Mouse (Mus musculus) ES-Bruce4 (cell line): Measurements from ENCODE around the gene Nyx. TPM values are rescaled to one million over a fixed set of nuclear protein-coding genes. Genes with fewer than 3 reads are reported as not detected.

Source experiments
- H3K27ac ChIP-seq: 2 replicates; pipeline ENCODE4 v1.5.1; 2012; ENCODE audit warnings: low read length, inconsistent platforms; ENCODE audit not compliant: insufficient read depth
- H3K27me3 ChIP-seq: 2 replicates; pipeline ENCODE4 v1.6.1; 2012; ENCODE audit warnings: mild to moderate bottlenecking, low read length, inconsistent platforms; ENCODE audit not compliant: control insufficient read depth, poor library complexity, insufficient read depth, severe bottlenecking
- H3K36me3 ChIP-seq: 2 replicates; pipeline ENCODE4 v1.6.1; 2012; ENCODE audit warnings: inconsistent platforms, mild to moderate bottlenecking, low read length, moderate library complexity; ENCODE audit not compliant: control insufficient read depth, poor library complexity, insufficient read depth, severe bottlenecking
- H3K4me1 ChIP-seq: one replicate; pipeline ENCODE4 v1.8.1; 2011; ENCODE audit warnings: low read length; ENCODE audit not compliant: control insufficient read depth, insufficient read depth
- H3K4me3 ChIP-seq: 2 replicates; pipeline ENCODE4 v1.5.1; 2011; ENCODE audit warnings: low read depth, mild to moderate bottlenecking, low read length
- H3K9ac ChIP-seq: 2 replicates; pipeline ENCODE4 v1.6.1; 2012; ENCODE audit warnings: low read depth, mild to moderate bottlenecking, inconsistent platforms; ENCODE audit not compliant: poor library complexity, severe bottlenecking
- H3K9me3 ChIP-seq: replicated peaks from 2 replicates; pipeline ENCODE4 v1.6.1; 2012; ENCODE audit warnings: mild to moderate bottlenecking, low read length, inconsistent platforms; ENCODE audit not compliant: control insufficient read depth, poor library complexity, insufficient read depth, severe bottlenecking
- CTCF ChIP-seq: IDR thresholded peaks from one replicate; pipeline ENCODE4 v1.8.1; 2011; ENCODE audit warnings: low read depth, low read length
- EP300 ChIP-seq: IDR thresholded peaks from 2 replicates; pipeline ENCODE4 v1.6.1; 2011; ENCODE audit warnings: low read depth, low read length; ENCODE audit not compliant: insufficient read depth
- POLR2A ChIP-seq: IDR thresholded peaks from one replicate; pipeline ENCODE4 v1.8.1; 2011; ENCODE audit warnings: low read length; ENCODE audit not compliant: insufficient read depth
- polyA plus RNA-seq: library from polyadenylated mRNA; stranded (reverse); fragments of >200 nt; gene quantifications from 2 replicates; pipeline ENCODE4 v1.2.4, GENCODE M21; 2011; ENCODE audit warnings: low read depth; ENCODE audit not compliant: missing spikeins, insufficient read depth, insufficient read length

The Nyx gene
- polyA plus RNA-seq, 1 experiment: not detected

DNA sequence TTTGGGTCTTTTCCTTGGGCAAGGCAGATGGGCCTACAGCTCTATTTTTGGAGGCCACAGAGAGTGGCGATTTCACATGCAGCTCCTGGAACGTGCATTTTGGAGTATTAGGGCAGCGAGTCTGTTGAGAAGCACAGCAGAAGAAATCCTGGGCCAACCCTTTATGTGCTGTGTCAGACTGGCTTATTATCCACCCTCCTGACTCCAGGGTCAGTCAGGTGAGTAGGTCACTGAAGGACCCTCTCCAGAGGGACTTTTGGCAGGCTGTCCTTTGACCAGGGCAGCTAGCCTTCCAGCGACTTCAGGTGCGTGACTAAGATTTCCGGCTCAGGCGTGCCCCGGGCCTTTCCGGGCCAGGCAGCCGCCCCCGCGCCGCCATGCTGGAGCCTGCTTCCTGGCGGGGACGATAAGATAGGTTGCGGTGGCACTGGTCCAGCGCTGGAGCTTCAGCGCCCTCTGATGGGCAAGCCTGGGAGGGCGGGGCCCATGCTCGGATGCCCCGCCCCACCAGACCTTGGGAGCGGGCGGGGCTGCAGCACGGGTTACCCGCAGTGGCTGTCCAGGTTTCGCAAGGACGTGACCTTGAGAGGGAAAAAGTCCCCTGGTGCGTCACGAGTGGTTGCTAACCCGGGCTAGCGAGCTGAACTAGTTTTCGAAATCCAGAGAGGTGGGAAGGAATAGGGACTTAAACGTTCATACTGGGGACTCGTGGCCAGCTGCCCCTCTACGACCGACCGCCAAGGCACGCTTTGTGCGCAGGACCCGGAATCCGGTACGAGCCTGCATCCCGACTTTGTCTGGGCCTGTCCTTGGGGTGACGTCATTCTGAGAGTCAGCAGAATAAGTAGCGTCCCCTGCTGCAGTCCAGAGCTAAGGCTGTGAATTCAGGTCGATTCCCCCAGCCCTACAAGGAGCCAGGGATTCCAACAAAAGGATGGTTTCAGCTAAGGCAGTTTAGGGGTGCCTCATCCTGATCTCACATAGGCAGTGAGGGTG, 4.3 kb upstream of the Nyx start:
- TF ChIP-seq CTCF (peak; percentile 51), EP300 (peak; percentile 61; the same call in 1 of the 2 replicates), POLR2A (no peak)
- no peaks in the 10 kb centered on the region for H3K27me3 ChIP-seq
- H3K9ac ChIP-seq: peak overlapping the region; percentile 68
- H3K27ac ChIP-seq: peak overlapping the region; percentile 90
- no peaks in the 10 kb centered on the region for H3K36me3 ChIP-seq
- no peaks in the 10 kb centered on the region for H3K9me3 ChIP-seq
- peak overlapping the region; percentile 67 for H3K4me3 ChIP-seq
- no peaks in the 10 kb centered on the region for H3K4me1 ChIP-seq

DNA sequence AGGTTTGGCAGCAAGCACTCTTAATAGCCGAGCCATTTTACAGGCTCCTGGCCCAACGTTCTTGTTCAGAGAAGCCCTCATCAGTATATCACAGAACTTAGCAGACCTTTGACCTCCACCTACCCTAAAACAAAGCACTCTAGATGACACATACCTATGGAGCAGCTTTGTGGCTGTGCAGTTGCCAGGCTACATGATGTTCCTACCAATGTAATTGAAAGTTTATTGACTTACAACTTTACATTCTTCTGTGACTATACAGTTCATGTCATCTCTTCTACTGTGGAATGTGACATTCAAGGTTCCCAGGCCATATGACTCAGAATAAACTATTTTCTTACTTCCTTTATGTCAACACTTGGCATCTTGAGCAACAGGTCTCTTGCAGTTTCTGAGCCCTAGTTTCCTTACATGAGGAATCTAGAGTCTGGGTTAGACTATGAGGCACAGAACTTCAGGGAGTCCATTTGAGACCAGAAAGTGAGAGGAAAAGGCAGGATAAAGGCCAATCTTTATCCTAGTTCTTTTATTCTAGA, 2.9 kb upstream of the Nyx start:
- TF ChIP-seq POLR2A (no peak), CTCF (no peak), EP300 (no peak)
- Histone ChIP-seq H3K27me3 (no peaks in the 10 kb centered on the region), H3K4me1 (no peaks in the 10 kb centered on the region), H3K36me3 (no peaks in the 10 kb centered on the region), H3K9me3 (no peaks in the 10 kb centered on the region), H3K9ac (no peak overlapping the region), H3K27ac (no peak overlapping the region), H3K4me3 (no peak overlapping the region)

DNA sequence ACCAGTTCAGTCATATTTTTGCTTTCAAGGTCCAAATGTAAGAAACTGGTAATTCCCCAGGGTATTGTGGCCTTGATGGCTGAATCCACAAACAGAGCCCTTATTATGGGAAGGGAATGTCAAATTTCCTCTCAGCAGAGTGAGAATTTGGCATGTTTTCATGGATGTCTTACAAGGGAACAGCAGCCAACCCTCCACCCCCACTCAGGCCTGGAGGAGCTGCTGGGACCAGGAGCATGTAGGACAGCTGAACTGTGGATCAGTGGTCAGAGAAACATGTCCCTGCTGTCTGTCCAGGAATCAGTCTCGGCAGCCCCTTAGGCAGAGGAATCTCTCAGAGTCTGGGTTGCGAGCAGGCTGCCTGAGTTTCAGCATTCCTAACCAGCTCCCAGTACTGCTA, 771 bp downstream of the Nyx start:
- no peaks in the 10 kb centered on the region for H3K27me3 ChIP-seq
- no peak overlapping the region for H3K27ac ChIP-seq
- H3K4me3 ChIP-seq: no peak overlapping the region
- H3K9me3 ChIP-seq: no peaks in the 10 kb centered on the region
- H3K4me1 ChIP-seq: no peaks in the 10 kb centered on the region
- TF ChIP-seq EP300 (no peak), POLR2A (no peak), CTCF (no peak)
- H3K36me3 ChIP-seq: no peaks in the 10 kb centered on the region
- H3K9ac ChIP-seq: no peak overlapping the region

DNA sequence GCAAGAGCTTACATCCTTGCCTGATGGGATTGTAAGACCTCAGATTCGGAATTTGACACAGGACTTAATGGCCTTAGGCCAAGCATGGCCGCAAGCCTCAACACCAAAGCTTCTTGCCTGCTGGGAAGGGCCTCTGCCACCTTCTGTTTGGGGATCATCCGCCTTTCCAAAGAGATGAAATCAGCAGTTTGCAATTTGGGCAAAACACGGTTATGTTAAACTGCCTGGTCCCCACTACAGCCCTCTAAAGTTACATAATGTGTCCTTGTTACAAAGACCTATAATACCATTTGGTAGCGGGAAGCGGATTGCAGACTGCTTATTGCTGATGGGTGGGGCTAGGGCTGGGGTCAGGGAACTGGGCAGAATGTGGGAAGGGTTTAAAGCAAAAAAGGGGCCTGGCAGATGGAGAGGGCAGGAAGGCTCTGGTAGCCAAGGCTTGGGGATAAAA, 1.2 kb downstream of the Nyx start:
- TF ChIP-seq POLR2A: no peak
- TF ChIP-seq EP300: no peak
- no peak for TF ChIP-seq CTCF
- Histone ChIP-seq H3K4me3 (no peak overlapping the region), H3K36me3 (no peaks in the 10 kb centered on the region), H3K4me1 (no peaks in the 10 kb centered on the region), H3K27me3 (no peaks in the 10 kb centered on the region), H3K27ac (no peak overlapping the region), H3K9me3 (no peaks in the 10 kb centered on the region), H3K9ac (no peak overlapping the region)

DNA sequence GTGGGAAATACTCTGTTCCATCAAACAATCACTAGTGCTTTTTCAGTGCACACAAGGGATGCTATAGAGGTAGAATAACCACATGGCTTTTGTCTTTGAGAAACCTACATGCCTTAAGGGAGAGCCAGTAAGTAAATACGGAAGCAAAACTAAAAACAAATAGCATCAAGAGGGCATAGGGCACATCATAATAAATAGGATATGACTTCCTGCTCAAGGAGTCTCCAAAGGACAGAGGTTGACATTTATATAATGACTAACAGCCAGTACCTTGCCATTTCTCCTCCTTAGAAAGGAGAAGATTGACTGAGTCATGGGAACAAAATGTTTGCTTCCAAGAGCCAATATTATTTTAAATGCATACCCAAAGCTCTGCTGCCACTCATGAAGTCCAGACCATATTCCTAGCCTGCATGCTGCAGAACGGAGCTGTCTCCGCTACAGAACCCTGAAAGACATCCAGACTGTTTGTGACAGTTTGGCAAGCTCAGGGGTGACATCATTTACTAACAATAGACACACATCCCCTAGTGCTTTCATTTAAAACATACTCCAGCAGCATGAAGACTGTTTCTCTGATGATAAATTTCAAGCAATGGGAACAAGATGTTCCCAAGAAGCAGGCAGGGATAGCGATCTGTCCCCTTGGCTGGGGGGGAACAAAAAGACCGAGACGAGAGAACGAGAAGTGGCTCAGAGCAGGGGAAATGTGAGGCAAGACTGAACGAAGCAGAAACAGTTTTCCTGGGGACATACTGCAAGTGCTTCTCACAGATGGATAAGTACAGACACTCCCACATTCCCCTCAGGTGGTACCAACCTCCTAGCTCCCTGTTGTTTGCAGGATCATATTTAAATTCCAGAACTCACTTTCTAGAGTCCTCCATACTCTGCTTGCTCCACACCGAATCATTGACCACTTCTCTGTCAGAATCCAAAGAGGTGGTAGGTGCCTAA, 3.5 kb downstream of the Nyx start:
- Histone ChIP-seq H3K27me3 (no peaks in the 10 kb centered on the region), H3K4me1 (no peaks in the 10 kb centered on the region), H3K9ac (no peak overlapping the region), H3K36me3 (no peaks in the 10 kb centered on the region), H3K27ac (no peak overlapping the region), H3K9me3 (no peaks in the 10 kb centered on the region), H3K4me3 (no peak overlapping the region)
- TF ChIP-seq EP300: no peak
- no peak for TF ChIP-seq CTCF
- TF ChIP-seq POLR2A: no peak
